Mouse (Mus musculus) forebrain, embryonic 12.5 days (tissue): Measurements from ENCODE around the gene Tmeff1. TPM values are rescaled to one million over a fixed set of nuclear protein-coding genes. Genes with fewer than 3 reads are reported as not detected.

Experiments used
- ATAC-seq: fragments of 200-750 bp; cut with Nextera tagmentation; 2 replicates; pipeline ENCODE4 v1.8.0; 2017; ENCODE audit warnings: moderate TSS enrichment; ENCODE audit not compliant: low FRiP score
- H3K27ac ChIP-seq: fragments of 300-500 bp; sonication (generic); 2 replicates; pipeline ENCODE4 v1.5.1; 2016; ENCODE audit warnings: mild to moderate bottlenecking
- H3K27me3 ChIP-seq: fragments of 300-500 bp; sonication (generic); 2 replicates; pipeline ENCODE4 v1.6.1; 2016; ENCODE audit warnings: mild to moderate bottlenecking
- H3K36me3 ChIP-seq: fragments of 300-500 bp; sonication (generic); replicated peaks from 2 replicates; pipeline ENCODE4 v1.6.1; 2016; ENCODE audit warnings: mild to moderate bottlenecking
- H3K4me1 ChIP-seq: fragments of 300-500 bp; sonication (generic); 2 replicates; pipeline ENCODE4 v1.6.1; 2016
- H3K4me2 ChIP-seq: fragments of 300-500 bp; sonication (generic); 2 replicates; pipeline ENCODE4 v1.6.1; 2016; ENCODE audit warnings: mild to moderate bottlenecking, moderate library complexity
- H3K4me3 ChIP-seq: fragments of 300-500 bp; sonication (generic); replicated peaks from 2 replicates; pipeline ENCODE4 v1.5.1; 2016; ENCODE audit warnings: mild to moderate bottlenecking
- H3K9ac ChIP-seq: fragments of 300-500 bp; sonication (generic); 2 replicates; pipeline ENCODE4 v1.6.1; 2016; ENCODE audit warnings: mild to moderate bottlenecking
- H3K9me3 ChIP-seq: fragments of 300-500 bp; sonication (generic); 2 replicates; pipeline ENCODE4 v1.6.1; 2016
- WGBS: fragments of 180-500 bp; shearing (Covaris S2); methylation state at CpG from one replicate; pipeline ENCODE4 v1.1.7; 2016; 5-methylcytosine and 5-hydroxymethylcytosine counted together
- polyA plus RNA-seq: library from polyadenylated mRNA; unstranded; fragments of >200 nt; fragmentation: Nextera tagmentation; extraction: Ambion mirVana; gene quantifications from 2 replicates; pipeline ENCODE4 v1.2.1, GENCODE M21; 2016

Gene Tmeff1
- polyA plus RNA-seq, 1 experiment from 2014 or later, result 166 TPM

DNA sequence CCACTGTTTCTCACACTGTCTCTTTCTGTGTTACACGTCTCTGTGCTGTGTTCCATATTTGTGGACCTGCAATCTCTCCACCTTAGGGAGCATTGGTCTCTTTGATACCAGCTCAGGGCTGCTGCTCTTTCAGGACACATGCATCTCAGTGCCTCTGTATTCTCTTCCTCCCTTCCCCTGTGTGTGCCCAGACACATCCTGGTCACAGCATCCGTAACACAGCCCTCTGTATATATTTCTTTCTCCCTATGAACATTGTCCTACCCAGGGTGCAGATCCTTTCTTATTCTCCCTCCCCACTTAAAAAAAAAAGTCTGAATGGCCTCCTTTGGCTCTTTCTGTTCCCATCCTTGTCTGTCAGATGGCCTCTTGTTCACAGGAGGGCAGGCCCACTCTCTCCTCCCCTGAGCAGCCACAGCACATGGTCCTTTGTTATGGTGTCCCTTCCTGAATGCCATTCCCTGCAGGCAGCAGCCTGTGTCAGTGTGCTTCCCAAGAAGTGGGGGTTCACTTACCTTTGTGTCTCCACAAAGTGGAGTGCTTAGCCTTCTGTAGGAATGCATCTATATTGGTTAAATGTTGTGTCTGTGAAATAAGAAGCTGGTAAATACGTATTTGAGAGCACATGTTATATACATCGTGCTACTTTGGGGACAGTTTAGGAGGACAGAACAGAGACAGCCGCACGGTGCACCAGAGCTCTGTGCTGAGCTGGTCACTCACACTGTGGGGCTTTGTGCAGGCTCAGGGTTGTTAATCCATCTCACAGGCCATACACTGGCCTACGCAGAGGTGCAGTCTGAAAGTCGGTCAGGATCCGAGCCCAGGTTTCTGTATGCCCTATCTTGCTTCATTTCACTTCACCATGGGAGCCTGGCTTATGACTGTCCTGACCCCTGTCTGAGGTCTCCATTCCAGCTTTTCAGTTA, 38.1 kb upstream of the Tmeff1 start:
- Histone ChIP-seq H3K4me3 (0 out of 2 replicates have a peak overlapping the region, but pooled peaks have one; percentile 10), H3K4me2 (peak overlapping the region; percentile 31), H3K36me3 (peaks cover 3% of the 10 kb centered on the region; the same call in 1 of the 2 replicates), H3K27ac (peak overlapping the region; percentile 87), H3K4me1 (peaks cover 79% of the 10 kb centered on the region), H3K9ac (peak overlapping the region; percentile 51), H3K27me3 (no peaks in the 10 kb centered on the region), H3K9me3 (no peaks in the 10 kb centered on the region)
- WGBS, result 12% methylated on average over 9 of the region's 9 CpGs
- ATAC-seq, result peak; percentile 81

DNA sequence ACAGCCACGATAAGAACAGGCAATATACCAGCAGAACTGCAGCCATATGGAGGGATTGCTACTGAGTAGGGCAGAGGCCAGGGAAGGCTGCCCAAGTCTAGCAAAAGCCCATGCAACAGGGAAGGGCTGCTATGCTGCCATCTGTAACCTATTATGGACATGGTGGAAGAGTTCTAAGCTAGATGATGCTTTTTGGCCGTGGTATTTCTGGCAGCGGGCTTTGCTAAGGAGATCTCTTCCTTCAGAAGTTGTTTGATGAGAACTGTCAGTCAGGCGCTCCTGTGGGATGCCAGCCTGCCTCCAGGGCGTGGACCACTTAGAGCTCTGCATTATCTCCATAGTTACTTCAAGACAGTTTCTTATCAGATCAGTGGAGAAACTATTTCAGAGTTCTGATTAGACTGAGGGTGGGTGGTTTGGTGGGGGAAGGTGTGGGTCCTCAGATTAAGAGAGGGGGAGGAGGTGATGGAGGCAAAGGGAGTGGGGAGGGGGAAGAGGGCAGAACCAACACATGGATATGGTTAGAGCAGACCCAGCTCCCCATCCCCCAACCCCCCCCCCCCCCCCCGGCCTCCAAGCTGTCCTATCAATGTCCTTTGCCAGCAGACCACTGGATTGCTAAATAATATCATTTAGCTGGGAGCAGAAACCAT, 36.5 kb upstream of the Tmeff1 start:
- peaks cover 16% of the 10 kb centered on the region for H3K36me3 ChIP-seq
- ATAC-seq, result no peak
- H3K4me3 ChIP-seq, result no peak overlapping the region
- no peaks in the 10 kb centered on the region for H3K9me3 ChIP-seq
- no peaks in the 10 kb centered on the region for H3K27me3 ChIP-seq
- H3K27ac ChIP-seq, result no peak overlapping the region
- H3K4me2 ChIP-seq, result no peak overlapping the region
- H3K4me1 ChIP-seq, result peaks cover 62% of the 10 kb centered on the region
- H3K9ac ChIP-seq, result no peak overlapping the region
- whole genome bisulfite sequencing, result 49% methylated on average over 6 of the region's 6 CpGs

DNA sequence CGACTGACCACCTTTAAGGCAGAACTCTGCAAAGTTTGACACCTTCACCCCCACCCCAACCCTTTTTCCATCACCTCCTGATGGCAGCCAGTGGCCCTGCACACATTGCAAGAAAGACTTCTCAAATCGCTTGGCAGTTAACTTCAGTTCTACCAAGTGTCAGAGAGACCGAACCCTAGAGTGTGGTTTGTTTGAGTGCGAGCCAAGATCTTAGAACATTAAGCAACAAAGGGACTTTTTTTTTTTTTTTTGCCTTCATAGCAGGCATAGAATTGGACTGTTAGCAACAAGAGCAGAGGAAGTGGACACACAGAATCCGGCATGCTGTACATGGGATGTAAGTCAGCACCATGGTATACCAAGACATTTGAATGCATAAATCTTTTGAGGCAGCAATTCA, 35.3 kb upstream of the Tmeff1 start:
- Histone ChIP-seq H3K9ac (no peak overlapping the region), H3K4me2 (no peak overlapping the region), H3K4me3 (no peak overlapping the region), H3K36me3 (peaks cover 27% of the 10 kb centered on the region), H3K9me3 (no peaks in the 10 kb centered on the region), H3K27ac (no peak overlapping the region), H3K27me3 (no peaks in the 10 kb centered on the region), H3K4me1 (peaks cover 50% of the 10 kb centered on the region)
- ATAC-seq, result no peak
- 86% methylated on average over 5 of the region's 5 CpGs for WGBS

DNA sequence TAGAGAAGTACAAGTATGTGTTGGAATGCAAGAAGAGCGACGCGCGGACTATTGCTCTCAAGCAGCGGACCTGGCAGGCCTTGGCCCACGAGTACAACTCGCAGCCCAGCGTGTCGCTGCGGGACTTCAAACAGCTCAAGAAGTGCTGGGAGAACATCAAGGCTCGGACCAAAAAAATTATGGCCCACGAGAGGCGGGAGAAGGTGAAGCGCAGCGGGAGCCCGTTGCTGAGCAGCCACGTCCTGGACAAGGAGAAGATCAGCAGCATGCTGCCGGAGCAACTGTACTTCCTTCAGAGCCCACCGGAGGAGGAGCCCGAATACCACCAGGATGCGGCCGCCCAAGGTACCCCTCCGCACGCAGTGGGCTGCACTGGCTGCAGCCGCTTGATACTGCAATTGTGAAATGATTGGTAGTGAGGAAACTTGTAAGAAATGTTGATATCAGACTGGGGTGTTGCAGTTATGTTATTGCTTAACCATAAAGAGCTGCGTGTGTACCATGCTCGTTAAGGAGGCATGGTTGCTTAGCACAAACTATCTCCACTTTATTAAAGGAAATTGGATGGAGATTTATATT, 32.4 kb upstream of the Tmeff1 start:
- no peak overlapping the region for H3K4me2 ChIP-seq
- WGBS, result 90% methylated on average over 27 of the region's 27 CpGs
- no peak overlapping the region for H3K9ac ChIP-seq
- H3K9me3 ChIP-seq, result no peaks in the 10 kb centered on the region
- no peaks in the 10 kb centered on the region for H3K27me3 ChIP-seq
- no peak overlapping the region for H3K27ac ChIP-seq
- ATAC-seq, result no peak
- H3K4me3 ChIP-seq, result no peak overlapping the region
- peaks cover 43% of the 10 kb centered on the region for H3K36me3 ChIP-seq
- peaks cover 25% of the 10 kb centered on the region for H3K4me1 ChIP-seq

DNA sequence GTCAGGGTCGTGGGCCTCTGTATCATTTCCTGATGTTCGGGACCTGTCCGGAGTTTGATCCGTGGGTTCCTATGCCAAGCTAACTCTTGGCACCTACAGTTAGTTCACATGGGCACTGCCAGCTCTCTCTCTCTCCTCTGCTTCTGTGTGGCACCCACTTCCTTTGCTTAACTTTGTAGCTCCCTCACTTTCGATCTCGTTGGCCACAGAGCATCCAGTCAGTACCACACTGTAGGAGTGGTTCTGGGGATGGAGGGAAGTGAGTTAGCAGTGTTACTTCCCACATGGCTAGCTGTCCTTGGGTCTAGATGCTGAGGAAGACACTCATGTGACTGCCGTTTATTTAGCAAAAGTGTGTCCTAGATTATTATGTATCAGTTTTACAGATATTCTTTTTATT, 30.8 kb upstream of the Tmeff1 start:
- no peak for ATAC-seq
- 93% methylated on average over 7 of the region's 7 CpGs for WGBS

DNA sequence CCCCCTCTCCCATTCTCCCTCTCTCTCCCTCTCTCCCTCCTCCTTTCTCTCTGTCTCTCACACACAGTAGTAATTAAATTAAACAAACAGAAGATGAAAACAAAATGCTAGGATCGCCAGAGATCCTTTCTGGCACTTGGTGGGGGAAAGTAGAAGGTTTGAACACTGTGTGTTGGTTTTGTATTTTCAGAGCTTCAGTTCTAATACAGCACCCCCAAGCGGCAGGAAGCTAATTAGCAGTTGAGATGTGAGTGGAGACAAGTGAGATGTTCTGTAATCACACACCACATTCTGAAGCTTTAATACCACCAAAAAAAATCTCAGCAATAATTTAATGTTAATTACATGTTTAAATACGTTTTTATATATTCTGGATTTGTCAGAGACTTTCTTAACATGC, 29.2 kb upstream of the Tmeff1 start:
- Histone ChIP-seq H3K27me3 (no peaks in the 10 kb centered on the region), H3K4me1 (peaks cover 3% of the 10 kb centered on the region; the same call in 1 of the 2 replicates), H3K36me3 (peaks cover 65% of the 10 kb centered on the region), H3K9me3 (no peaks in the 10 kb centered on the region), H3K4me3 (no peak overlapping the region), H3K27ac (no peak overlapping the region), H3K9ac (no peak overlapping the region), H3K4me2 (no peak overlapping the region)
- WGBS, result 21% methylated on average over 3 of the region's 3 CpGs
- no peak for ATAC-seq

More for the DNA sequence above, 30.8 kb upstream of the Tmeff1 start:
- no peak overlapping the region for H3K4me2 ChIP-seq
- no peaks in the 10 kb centered on the region for H3K9me3 ChIP-seq
- peaks cover 53% of the 10 kb centered on the region for H3K36me3 ChIP-seq
- no peak overlapping the region for H3K9ac ChIP-seq
- H3K27ac ChIP-seq, result no peak overlapping the region
- H3K4me3 ChIP-seq, result no peak overlapping the region
- no peaks in the 10 kb centered on the region for H3K27me3 ChIP-seq
- peaks cover 9% of the 10 kb centered on the region for H3K4me1 ChIP-seq

DNA sequence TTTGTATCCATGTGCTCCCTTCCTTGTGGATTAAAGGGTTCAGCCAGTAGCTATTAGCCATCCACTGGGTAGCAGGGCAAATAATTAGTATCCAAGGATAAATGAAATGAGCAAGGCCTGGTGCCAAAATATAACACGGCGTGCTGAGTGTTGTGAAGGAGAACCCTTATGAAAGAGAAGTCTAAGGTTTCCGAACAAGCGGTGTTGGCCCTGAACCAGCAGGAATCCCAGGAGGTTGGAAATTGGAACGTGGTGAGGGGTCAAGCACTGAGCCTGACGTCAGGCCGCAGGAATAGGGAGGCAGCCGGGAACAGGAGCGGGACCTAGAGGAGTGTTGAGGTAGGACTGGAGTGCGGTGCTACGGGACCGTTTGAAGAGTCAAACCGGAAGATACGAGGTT, 25.3 kb upstream of the Tmeff1 start:
- Histone ChIP-seq H3K9ac (no peak overlapping the region), H3K4me2 (no peak overlapping the region), H3K4me1 (peaks cover 3% of the 10 kb centered on the region; the same call in 1 of the 2 replicates), H3K4me3 (no peak overlapping the region), H3K36me3 (peaks cover 75% of the 10 kb centered on the region), H3K9me3 (no peaks in the 10 kb centered on the region), H3K27me3 (no peaks in the 10 kb centered on the region), H3K27ac (no peak overlapping the region)
- WGBS, result 89% methylated on average over 14 of the region's 14 CpGs
- peak; percentile 13; the same call in 1 of the 2 replicates for ATAC-seq

DNA sequence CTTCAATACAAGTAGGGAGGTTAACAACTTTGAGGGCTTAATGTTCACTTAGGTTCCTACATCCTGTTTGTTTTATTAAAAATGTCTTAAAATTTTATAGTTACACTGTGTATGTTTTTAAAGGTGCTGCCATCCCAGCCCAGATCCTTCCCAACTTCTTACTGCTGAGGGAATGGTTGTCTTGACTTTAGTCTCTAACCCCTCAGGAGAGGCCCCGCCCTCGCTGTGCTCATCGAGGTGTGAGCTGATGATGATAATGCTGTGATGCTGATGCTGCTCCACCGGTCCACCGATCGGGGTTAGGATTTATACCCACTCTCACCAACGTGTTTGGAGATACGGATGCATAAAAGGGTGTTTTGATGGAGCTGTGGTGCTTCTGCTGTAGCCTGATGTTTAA, 23.1 kb upstream of the Tmeff1 start:
- Histone ChIP-seq H3K4me3 (no peak overlapping the region), H3K36me3 (peaks cover 64% of the 10 kb centered on the region), H3K4me1 (no peaks in the 10 kb centered on the region), H3K27ac (no peak overlapping the region), H3K9ac (no peak overlapping the region), H3K9me3 (no peaks in the 10 kb centered on the region), H3K4me2 (no peak overlapping the region), H3K27me3 (no peaks in the 10 kb centered on the region)
- no peak for ATAC-seq
- WGBS, result 94% methylated on average over 8 of the region's 8 CpGs

DNA sequence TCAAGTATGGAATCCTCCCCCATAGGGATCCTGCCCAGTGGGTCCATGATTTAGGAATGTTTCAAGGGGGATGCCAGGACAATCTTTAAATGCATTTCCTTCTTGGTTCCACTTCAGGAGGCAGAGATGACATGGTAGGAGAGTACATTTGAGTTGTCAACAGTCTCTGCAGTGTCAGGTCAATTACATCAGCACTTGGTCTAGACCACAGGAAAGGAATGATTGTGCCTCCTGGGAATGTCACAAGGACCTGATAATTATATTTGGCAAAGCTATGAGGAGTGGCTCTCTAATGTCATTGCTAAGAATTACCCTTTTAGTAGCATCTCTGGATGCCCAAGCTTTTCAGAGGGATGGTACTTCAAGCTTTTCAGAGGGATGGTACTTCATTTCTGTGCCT, 20.0 kb upstream of the Tmeff1 start:
- H3K9me3 ChIP-seq, result no peaks in the 10 kb centered on the region
- H3K4me2 ChIP-seq, result no peak overlapping the region
- H3K36me3 ChIP-seq, result peaks cover 44% of the 10 kb centered on the region
- no peak for ATAC-seq
- H3K4me3 ChIP-seq, result no peak overlapping the region
- H3K4me1 ChIP-seq, result no peaks in the 10 kb centered on the region
- H3K27me3 ChIP-seq, result no peaks in the 10 kb centered on the region
- no peak overlapping the region for H3K9ac ChIP-seq
- no peak overlapping the region for H3K27ac ChIP-seq

DNA sequence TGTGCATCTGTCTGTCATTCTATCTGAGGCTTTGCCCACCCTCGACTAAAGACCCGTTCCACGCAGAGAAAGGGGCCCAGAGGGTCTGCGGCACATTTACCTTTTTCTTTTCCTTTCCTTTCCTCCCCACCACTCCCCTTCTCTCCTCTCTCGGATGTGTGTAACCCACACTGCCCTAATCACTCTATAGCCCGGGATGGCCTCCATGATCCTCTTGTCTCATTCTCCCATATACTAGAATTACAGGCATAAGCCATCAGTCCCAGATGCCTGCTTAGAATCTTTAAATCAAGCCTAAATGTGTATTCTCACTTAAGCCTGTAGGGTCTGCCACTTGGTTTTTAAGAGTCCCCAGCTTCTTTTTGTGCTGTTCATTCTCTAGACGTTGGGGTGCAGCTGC, 8.6 kb upstream of the Tmeff1 start:
- no peak overlapping the region for H3K4me3 ChIP-seq
- H3K4me1 ChIP-seq, result peaks cover 10% of the 10 kb centered on the region
- H3K9ac ChIP-seq, result no peak overlapping the region
- H3K27ac ChIP-seq, result no peak overlapping the region
- 80% methylated on average over 7 of the region's 7 CpGs for WGBS
- no peak overlapping the region for H3K4me2 ChIP-seq
- peaks cover 5% of the 10 kb centered on the region; the same call in 1 of the 2 replicates for H3K27me3 ChIP-seq
- no peaks in the 10 kb centered on the region for H3K36me3 ChIP-seq
- H3K9me3 ChIP-seq, result no peaks in the 10 kb centered on the region
- no peak for ATAC-seq

DNA sequence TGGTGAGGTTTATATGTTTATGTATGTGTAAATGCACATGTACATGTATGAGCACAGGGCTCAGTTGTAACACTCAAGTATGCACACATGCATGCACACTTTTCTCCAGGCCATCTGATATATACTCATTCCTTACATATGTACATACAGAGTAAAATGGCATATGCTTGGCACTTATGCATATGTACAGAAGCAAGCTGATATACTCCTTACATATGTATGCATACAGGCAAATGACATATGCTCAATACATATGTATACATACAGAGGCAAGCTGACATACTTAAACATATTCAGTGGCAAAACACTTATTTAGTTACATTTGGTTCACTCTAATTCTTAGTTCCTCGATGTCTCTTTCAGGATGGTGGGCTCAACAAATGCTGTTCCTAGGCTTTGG, 7.1 kb upstream of the Tmeff1 start:
- H3K27me3 ChIP-seq, result peaks cover 5% of the 10 kb centered on the region; the same call in 1 of the 2 replicates
- H3K4me2 ChIP-seq, result no peak overlapping the region
- H3K27ac ChIP-seq, result no peak overlapping the region
- peaks cover 16% of the 10 kb centered on the region for H3K4me1 ChIP-seq
- no peak overlapping the region for H3K9ac ChIP-seq
- WGBS, result 90% methylated on average over 1 of the region's 1 CpGs
- H3K4me3 ChIP-seq, result no peak overlapping the region
- no peaks in the 10 kb centered on the region for H3K36me3 ChIP-seq
- no peaks in the 10 kb centered on the region for H3K9me3 ChIP-seq
- no peak for ATAC-seq

DNA sequence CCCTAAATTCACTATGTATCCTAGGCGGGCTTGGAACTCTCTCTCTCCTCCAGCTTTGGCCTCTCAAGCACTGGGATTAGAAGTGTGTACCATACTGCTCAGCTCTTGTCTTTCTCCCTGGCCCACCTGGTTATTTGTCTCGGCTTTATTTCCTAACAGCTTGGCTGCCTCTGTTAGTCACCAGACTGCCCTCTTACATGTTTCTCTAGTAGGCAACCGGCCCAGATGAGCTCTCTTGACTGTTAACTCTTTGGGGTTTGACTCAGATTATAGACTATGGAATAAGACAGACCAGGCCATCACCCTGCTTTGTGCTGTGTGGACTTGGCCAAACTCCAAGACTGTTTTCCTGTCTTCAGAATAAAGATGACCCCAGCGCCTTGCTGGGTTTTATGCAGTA, 6.6 kb upstream of the Tmeff1 start:
- Histone ChIP-seq H3K4me3 (no peak overlapping the region), H3K36me3 (no peaks in the 10 kb centered on the region), H3K27ac (no peak overlapping the region), H3K4me1 (peaks cover 16% of the 10 kb centered on the region), H3K4me2 (no peak overlapping the region), H3K9ac (no peak overlapping the region), H3K9me3 (no peaks in the 10 kb centered on the region), H3K27me3 (peaks cover 5% of the 10 kb centered on the region; the same call in 1 of the 2 replicates)
- 59% methylated on average over 4 of the region's 4 CpGs for WGBS
- ATAC-seq, result no peak
